Mouse (Mus musculus): Measurements from ENCODE around the gene Srrm1.

The Srrm1 gene

DNA sequence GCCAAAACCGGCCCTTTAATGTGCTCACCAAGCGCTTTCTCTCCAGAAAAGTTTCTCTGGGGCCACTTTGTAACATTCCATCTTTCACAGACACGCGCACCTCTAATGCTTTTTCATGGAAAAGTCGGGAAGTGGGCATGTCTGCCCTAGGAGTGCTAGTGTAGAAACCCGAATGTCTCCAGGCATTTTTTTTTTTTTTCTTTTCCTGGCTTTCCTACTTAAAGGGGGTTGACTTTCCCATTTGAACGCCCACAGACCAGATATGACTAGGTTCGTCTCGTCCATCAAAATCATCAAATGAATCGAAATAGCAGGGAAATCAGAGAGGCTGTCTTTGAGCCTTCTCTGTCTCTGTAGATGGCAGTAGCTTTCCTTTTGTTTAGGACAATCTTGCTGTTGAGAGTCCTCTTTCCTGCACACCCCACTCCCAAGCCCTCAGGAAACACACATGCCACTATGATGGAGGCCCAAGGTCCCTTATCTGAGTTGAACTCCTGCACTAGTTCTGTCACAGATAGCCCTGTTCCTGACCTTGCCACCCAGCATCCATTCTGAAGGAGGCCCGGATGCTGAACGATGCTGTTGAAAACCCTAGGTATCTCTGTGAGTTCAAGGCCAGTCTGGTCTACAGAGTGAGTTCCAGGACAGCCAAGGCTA lies 801 bp upstream of the Srrm1 start:
- no peak for DNase-seq (ENCODE audit: low spot score)

DNA sequence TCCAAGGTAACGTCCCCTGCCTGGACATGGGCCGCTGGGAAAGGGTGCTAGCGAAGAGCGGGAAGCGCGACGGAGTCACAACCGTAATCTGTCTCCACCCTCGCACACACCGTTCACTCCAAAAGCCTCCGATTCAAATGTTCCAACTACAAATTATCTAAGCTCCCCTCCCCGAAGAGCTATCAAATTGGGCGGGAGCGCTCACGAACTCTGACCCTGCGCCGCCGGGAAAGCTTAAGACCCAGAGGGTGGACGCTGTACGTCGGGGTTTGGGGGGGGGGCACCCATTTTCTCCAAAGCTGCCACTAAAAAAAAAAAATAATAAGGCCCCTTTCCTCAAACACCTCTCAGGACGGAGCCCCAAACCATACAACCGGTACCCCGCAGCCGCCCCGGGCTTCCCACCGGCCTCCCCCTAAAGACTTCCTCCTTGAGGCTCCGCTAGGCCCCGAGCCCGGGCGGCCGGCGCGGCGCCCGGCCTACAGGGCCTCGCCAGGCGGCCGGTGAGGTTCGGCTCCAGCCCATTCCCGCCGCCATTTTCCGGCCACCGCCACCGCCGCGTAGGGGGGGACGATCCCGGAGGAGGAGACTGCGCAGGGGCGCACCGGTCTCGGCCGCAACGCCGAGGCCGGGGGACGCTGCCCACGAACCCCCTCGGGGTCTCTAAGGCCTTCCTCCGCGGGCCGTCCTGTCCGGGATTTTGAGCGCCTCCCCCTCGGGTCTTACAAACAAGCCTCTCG lies 625 bp downstream of the Srrm1 start:
- no peak for DNase-seq (ENCODE audit: low spot score)

DNA sequence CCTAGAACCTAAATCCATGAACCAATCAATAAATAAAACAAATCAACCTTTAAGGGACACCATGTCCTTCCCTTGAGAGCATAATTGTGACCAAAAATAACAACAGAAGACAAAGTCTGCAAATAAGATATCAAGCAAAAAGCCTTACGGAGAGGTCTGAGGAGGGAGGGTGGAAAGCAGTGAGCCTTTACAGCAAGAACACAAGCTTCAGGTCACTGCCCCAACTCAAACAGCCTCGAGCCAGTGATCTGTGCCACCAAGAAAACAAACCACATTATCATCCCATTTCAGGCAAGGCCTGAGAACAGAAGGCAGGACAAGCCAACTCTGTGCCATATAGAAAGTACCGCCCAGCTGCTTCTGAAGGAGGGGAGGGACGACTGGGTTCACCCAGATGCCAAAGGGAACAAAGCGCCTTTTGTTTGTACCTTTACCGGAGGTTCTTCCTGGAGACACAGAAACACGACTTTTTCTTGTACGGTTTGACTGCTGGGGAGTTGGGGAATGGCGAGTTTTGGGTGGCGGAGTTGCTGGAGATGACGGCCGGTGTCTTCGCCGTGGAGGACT lies 15.7 kb downstream of the Srrm1 start:
- no peak for DNase-seq (ENCODE audit: low spot score)

GRCm38 (mm10) chr4:135336023-135336357 lies 17.1 kb downstream of the Srrm1 start:
- DNase-seq (ENCODE audit: low spot score) = no peak

- DNase-seq (ENCODE audit: low spot score) = no peak
Measured at GRCm38 (mm10) chr4:135335327-135336022, 17.6 kb downstream of the Srrm1 start.

GRCm38 (mm10) chr4:135326469-135326868 lies 26.7 kb downstream of the Srrm1 start:
- no peak for DNase-seq (ENCODE audit: low spot score)

DNA sequence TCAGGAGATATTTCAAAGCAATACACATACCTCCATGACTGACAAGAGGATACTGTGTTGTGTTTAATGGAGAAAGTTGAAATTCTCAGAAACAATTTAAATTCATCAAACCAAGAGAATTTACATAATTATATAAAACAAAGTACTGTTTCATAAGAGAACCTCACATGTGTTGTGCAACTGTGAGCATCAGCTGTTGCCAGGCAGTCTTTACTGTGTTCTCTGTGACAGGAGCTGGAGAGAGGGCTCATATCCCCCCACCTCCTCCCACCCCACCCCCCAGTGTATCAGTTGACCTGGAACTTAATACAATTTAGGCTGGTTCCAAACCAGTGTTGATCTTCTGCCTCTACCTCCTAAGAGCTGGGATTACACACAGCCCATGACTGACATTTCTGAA lies 27.1 kb downstream of the Srrm1 start:
- no peak for DNase-seq (ENCODE audit: low spot score)

GRCm38 (mm10) chr4:135323021-135323420 lies 30.1 kb downstream of the Srrm1 start:
- DNase-seq (ENCODE audit: low spot score) = no peak

GRCm38 (mm10) chr4:135317966-135318365 lies 35.2 kb downstream of the Srrm1 start:
- peak; percentile 79 for DNase-seq (ENCODE audit: low spot score)

DNA sequence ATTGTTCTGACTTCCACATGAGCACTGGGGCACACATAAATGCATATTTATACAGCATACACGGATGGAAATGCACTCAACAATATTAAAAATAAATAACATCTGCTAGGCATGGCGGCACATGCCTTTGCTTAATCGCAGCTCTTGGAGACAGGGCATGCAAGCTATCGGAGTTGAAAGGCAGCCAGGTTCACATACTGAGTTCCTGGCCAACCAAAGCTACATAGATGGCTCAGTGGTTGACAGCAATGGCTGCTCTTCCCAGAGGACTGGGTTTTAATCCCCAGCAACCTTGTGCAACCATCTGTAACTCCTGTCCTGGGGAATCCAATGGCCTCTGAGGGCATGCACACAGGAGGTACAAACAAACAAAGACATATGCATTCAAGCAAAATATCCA lies 35.6 kb downstream of the Srrm1 start:
- no peak for DNase-seq (ENCODE audit: low spot score)

DNA sequence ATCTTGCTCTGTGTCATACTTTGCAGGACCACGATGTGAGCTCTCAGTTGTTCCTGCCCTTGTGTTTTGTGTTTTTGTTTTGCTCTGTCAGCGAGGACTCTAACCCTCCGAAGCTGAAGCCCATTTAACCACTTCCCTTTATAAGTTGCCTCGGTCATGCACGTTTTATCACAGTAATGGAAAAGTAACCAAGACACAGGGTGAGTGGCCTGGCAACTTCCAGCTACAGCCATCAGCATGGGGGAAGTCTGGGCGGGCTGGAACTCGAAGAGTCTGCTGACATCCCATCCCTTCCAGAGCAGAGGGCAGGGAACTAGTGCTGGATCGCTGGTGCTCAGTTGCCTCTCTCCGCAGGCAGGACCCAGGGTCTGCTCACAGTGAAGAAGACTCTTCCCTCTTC lies 37.8 kb downstream of the Srrm1 start:
- DNase-seq (ENCODE audit: low spot score) = no peak

DNA sequence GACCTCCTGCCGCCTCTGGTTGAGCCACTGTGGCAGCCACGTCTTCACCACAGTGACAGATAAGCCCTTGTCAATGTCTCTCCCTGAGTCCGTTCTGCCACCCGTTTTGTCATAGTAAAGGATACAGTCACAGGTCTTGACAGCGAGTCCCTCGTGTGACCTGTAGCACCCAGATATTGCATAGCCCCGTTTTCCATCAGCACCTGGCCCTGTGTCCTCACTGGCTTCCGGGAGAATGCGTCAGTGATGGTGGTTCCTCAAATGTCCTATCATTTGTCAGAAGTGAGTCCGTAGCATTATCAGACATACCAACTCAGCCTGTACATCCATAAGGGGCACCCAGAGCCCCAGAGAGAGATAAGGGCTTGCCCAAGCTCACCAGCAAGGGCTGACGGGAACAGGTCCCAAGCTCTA lies 38.7 kb downstream of the Srrm1 start:
- DNase-seq (ENCODE audit: low spot score) = no peak

- DNase-seq (ENCODE audit: low spot score) = peak; percentile 46
Measured at GRCm38 (mm10) chr4:135313761-135314241, 39.3 kb downstream of the Srrm1 start.

DNA sequence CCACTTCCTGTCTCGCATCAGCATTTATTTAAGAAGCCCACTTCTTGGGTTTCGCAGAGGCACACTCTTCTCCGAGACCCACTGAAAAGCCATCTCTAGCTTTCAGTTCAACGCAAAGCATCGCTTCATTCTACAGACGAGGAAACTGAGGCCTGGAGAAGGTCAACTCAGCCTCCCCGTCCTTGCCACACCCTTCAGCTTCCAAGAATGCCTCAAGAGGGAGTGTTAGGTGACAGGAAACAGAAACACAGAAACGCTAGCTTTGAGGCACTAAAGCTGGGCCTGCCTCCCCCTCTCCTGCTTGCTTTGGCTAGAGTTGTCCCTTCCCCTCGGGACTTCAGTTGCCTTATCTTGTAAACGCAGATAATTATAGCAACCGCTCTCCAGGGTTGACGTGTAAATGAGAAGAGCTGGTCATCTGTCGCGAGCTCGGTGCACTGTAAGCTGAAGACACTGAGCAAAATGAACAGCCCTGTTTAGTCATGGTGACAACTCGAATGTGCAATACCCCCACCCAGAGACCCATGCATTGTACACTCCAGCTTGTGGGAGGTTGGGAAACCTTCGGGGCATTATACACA lies 39.9 kb downstream of the Srrm1 start:
- DNase-seq (ENCODE audit: low spot score) = no peak

- DNase-seq (ENCODE audit: low spot score) = peak; percentile 70
Measured at GRCm38 (mm10) chr4:135312706-135313105, 40.4 kb downstream of the Srrm1 start.

DNA sequence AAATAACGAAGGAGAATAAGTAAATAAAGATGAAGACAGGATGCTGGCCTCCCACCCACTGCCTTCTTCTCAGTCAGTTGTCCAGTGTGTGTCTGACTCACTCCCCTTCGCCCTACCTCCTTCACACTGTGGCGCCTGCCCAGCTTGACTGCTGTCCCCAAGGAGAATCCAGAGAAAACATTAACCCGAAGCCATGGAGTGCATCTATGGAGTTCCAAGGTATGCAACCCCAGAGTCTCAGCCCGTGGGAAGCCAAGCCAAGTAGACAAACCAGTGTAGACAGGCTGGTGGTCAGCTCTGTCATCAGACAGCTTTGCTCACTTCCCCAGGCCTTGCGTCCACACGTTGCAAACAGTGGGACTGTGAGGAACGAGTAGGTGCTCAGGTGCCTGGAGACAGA lies 42.8 kb downstream of the Srrm1 start:
- no peak for DNase-seq (ENCODE audit: low spot score)

DNA sequence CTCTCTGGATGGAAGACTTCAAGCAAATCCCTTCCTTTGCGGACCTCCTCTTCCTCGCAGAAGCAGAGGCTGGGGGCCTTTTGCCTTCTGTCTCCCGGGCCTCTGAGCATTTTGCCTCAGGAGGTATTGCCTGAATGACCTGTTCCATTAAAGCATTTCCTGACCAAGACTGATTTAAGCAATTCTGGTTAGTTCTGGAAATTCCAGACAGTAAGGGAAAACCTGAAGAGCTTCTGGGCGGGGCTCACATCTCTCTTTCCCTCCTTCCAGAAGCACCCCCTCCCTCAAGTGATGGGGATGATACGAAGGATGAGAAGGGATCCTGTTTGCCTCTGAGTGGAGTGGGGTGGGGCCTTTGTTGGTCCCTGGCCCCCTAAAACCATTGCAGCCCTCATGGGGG lies 43.4 kb downstream of the Srrm1 start:
- DNase-seq (ENCODE audit: low spot score) = no peak

GRCm38 (mm10) chr4:135309112-135309659 lies 43.9 kb downstream of the Srrm1 start:
- DNase-seq (ENCODE audit: low spot score) = no peak

DNA sequence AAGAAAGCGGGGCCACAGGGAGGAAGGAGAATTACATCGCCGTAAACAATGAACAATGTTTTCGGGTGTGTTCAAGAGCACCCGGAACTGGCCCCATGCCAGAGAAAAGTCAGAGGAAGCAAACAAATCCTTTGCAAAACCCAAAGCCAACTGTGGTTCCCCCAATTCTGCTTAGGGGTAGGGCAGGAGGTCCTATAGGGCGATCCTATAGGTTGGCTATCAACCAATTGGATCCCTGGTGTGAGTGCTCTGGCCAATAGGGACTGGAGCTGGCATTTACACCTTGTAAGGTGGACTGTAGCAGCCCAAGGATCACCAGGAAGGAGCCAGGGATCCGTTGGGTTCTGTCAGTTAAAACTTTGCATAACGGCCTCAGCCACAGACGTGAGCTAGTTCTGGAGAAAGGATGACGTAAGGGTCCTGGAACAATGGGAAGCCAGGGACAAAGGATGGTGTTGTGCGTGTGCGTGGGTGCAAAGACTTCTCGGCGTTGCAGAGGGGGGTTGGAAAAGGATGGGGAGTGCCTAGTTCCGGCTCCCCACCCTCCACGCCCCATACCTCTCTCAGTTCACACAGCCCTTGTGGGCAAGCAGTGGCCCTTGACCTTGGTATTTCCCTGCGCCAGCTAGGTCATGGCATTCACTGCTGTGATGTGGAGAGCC lies 46.0 kb downstream of the Srrm1 start:
- DNase-seq (ENCODE audit: low spot score) = no peak

DNA sequence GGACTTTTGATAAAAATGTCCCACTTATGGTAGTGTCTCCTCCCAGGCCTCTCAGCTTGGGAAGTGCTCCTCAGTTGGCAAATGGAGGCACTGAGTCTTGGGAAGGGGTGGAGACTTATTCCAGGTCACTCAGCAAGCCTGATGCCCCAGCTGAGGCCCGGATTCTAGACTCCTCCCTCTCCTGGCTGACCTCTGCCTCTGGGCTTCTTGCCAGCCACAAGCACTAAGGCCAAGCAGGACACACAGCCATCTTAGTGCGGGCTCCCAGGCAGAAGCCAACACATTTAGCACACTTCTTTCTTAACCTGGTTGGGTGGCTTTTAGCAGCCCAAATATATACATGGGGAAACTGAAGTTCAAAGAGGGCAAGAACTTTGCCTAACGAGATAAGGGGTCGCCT lies 46.6 kb downstream of the Srrm1 start:
- DNase-seq (ENCODE audit: low spot score) = peak; percentile 63

GRCm38 (mm10) chr4:135302261-135302660 lies 50.9 kb downstream of the Srrm1 start:
- DNase-seq (ENCODE audit: low spot score) = no peak

DNA sequence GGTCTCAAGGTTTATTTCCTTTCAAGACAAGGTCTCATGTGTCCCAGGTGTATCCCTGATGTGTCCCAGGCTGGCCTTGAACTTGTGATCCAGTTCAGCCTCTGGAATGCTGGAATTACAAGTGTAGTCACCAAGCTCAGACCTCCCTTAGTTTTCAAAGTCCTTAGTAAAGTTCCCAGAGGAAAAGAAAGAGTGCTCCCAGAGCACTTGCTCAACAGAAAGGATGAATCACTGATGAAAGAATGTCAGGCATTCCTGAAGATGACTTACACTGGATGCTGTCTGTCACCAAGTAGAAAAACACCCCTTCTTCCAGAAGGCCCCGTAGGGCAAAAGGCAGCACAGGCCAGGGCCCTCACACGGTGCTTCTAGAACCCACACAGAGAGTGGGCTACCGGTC lies 52.0 kb downstream of the Srrm1 start:
- no peak for DNase-seq (ENCODE audit: low spot score)
